Mouse (Mus musculus) MEL (cell line): ENCODE data around the gene Eloa. TPM values are rescaled to one million over a fixed set of nuclear protein-coding genes. Genes with fewer than 3 reads are reported as not detected.

Experiments used
- DNase-seq: peaks from one replicate; pipeline ENCODE4 v3.0.0; 2011; ENCODE audit warnings: low read depth, low spot score
- H3K27ac ChIP-seq: 2 replicates; pipeline ENCODE4 v1.5.1; 2012; ENCODE audit warnings: low read depth, mild to moderate bottlenecking, control low read depth, low read length, moderate library complexity; ENCODE audit not compliant: control insufficient read depth
- H3K27me3 ChIP-seq, 2 experiments: fragments of 150-350 bp in 1 of 2; sonication (generic) in 1 of 2; 2 replicates each; pipeline ENCODE4 v1.6.1; 2012; ENCODE audit warnings: low read length in 2 of 2, mild to moderate bottlenecking in 2 of 2, improper control_type of control experiment in 1 of 2, moderate library complexity in 1 of 2; ENCODE audit not compliant: insufficient read depth in 2 of 2, control insufficient read depth in 1 of 2
- H3K36me3 ChIP-seq, 2 experiments: 2 replicates each; pipeline ENCODE4 v1.6.1; 2012 to 2014; ENCODE audit warnings: low read length in 2 of 2, improper control_type of control experiment in 1 of 2, inconsistent platforms in 1 of 2, mild to moderate bottlenecking in 1 of 2; ENCODE audit not compliant: insufficient read depth in 2 of 2, control insufficient read depth in 1 of 2
- H3K4me1 ChIP-seq, 2 experiments: fragments of 150-350 bp in 1 of 2; sonication (generic) in 1 of 2; 2 replicates each; pipeline ENCODE4 v1.6.1; 2012; ENCODE audit warnings: low read length in 2 of 2, improper control_type of control experiment in 1 of 2, mild to moderate bottlenecking in 1 of 2; ENCODE audit not compliant: insufficient read depth in 2 of 2, control insufficient read depth in 1 of 2
- H3K4me3 ChIP-seq, 2 experiments: fragments of 150-350 bp in 1 of 2; sonication (generic) in 1 of 2; 2 replicates each; pipeline ENCODE4 v1.5.1; 2012; ENCODE audit warnings: low read depth in 2 of 2, low read length in 2 of 2, mild to moderate bottlenecking in 2 of 2, moderate library complexity in 2 of 2, control low read depth in 1 of 2, improper control_type of control experiment in 1 of 2; ENCODE audit not compliant: control insufficient read depth in 1 of 2, insufficient read depth in 1 of 2
- H3K79me2 ChIP-seq: 2 replicates; pipeline ENCODE4 v1.6.1; 2012; ENCODE audit warnings: mild to moderate bottlenecking, low read length, moderate library complexity; ENCODE audit not compliant: control insufficient read depth, poor library complexity, insufficient read depth
- H3K9ac ChIP-seq: 2 replicates; pipeline ENCODE4 v1.6.1; 2012; ENCODE audit warnings: low read depth, mild to moderate bottlenecking, control low read depth, low read length, moderate library complexity; ENCODE audit not compliant: control insufficient read depth, poor library complexity, severe bottlenecking
- H3K9me3 ChIP-seq: fragments of 150-350 bp; sonication (generic); replicated peaks from 2 replicates; pipeline ENCODE4 v1.6.1; 2012; ENCODE audit warnings: mild to moderate bottlenecking, low read length, improper control_type of control experiment, moderate library complexity; ENCODE audit not compliant: insufficient read depth
- BHLHE40 ChIP-seq: IDR thresholded peaks from 2 replicates; pipeline ENCODE4 v1.6.1; 2012; ENCODE audit warnings: low read depth, mild to moderate bottlenecking, inconsistent platforms, low read length, improper control_type of control experiment, borderline replicate concordance
- CHD1 ChIP-seq: IDR thresholded peaks from 2 replicates; pipeline ENCODE4 v1.6.1; 2012; ENCODE audit warnings: low read depth, mild to moderate bottlenecking, inconsistent platforms, low read length, improper control_type of control experiment
- CHD2 ChIP-seq: IDR thresholded peaks from 2 replicates; pipeline ENCODE4 v1.6.1; 2011; ENCODE audit warnings: low read length, improper control_type of control experiment
- CTCF ChIP-seq, 3 experiments: IDR thresholded peaks in 2 of 3; conservative IDR thresholded peaks in 1 of 3; 2 replicates each; pipeline ENCODE4 v1.5.1; 2011 to 2012; ENCODE audit warnings: low read length in 3 of 3, low read depth in 2 of 3, mild to moderate bottlenecking in 2 of 3, improper control_type of control experiment in 1 of 3, inconsistent platforms in 1 of 3, mixed read lengths in 1 of 3, moderate library complexity in 1 of 3; ENCODE audit not compliant: control insufficient read depth in 1 of 3, insufficient read depth in 1 of 3, poor library complexity in 1 of 3, severe bottlenecking in 1 of 3
- E2F4 ChIP-seq: IDR thresholded peaks from 2 replicates; pipeline ENCODE4 v1.6.1; 2011; ENCODE audit warnings: low read depth, low read length, improper control_type of control experiment, borderline replicate concordance
- ELF1 ChIP-seq: IDR thresholded peaks from 2 replicates; pipeline ENCODE4 v1.6.1; 2014; ENCODE audit warnings: low read depth, mild to moderate bottlenecking, inconsistent platforms, low read length, improper control_type of control experiment, moderate library complexity
- EP300 ChIP-seq, 2 experiments: IDR thresholded peaks; 2 replicates each; pipeline ENCODE4 v1.6.1; 2011; ENCODE audit warnings: improper control_type of control experiment in 2 of 2, low read length in 2 of 2, low read depth in 1 of 2, mild to moderate bottlenecking in 1 of 2
- ETS1 ChIP-seq: IDR thresholded peaks from 2 replicates; pipeline ENCODE4 v1.6.1; 2012; ENCODE audit warnings: low read depth, mild to moderate bottlenecking, inconsistent platforms, low read length, improper control_type of control experiment, moderate library complexity
- GABPA ChIP-seq: IDR thresholded peaks from 2 replicates; pipeline ENCODE4 v1.6.1; 2012; ENCODE audit warnings: low read depth, mild to moderate bottlenecking, inconsistent platforms, low read length, improper control_type of control experiment, moderate library complexity
- GATA1 ChIP-seq: IDR thresholded peaks from 2 replicates; pipeline ENCODE4 v1.6.1; 2011; ENCODE audit warnings: low read depth, low read length, improper control_type of control experiment
- JUND ChIP-seq: IDR thresholded peaks from 2 replicates; pipeline ENCODE4 v1.6.1; 2011; ENCODE audit warnings: low read depth, mild to moderate bottlenecking, improper control_type of control experiment, low read length
- MAFK ChIP-seq: IDR thresholded peaks from 2 replicates; pipeline ENCODE4 v1.6.1; 2011; ENCODE audit warnings: low read depth, mild to moderate bottlenecking, low read length, improper control_type of control experiment, borderline replicate concordance
- MAX ChIP-seq: IDR thresholded peaks from 2 replicates; pipeline ENCODE4 v1.6.1; 2011; ENCODE audit warnings: low read length, improper control_type of control experiment
- MAZ ChIP-seq: IDR thresholded peaks from 2 replicates; pipeline ENCODE4 v1.6.1; 2012; ENCODE audit warnings: low read depth, mild to moderate bottlenecking, inconsistent platforms, low read length, improper control_type of control experiment
- MEF2A ChIP-seq: IDR thresholded peaks from 2 replicates; pipeline ENCODE4 v1.6.1; 2014; ENCODE audit warnings: low read depth, mild to moderate bottlenecking, inconsistent platforms, low read length, improper control_type of control experiment; ENCODE audit not compliant: poor library complexity, insufficient replicate concordance, severe bottlenecking; ENCODE audit errors: extremely low read depth
- MXI1 ChIP-seq: IDR thresholded peaks from 2 replicates; pipeline ENCODE4 v1.6.1; 2011; ENCODE audit warnings: mild to moderate bottlenecking, low read depth, low read length, improper control_type of control experiment
- MYB ChIP-seq: IDR thresholded peaks from 2 replicates; pipeline ENCODE4 v1.6.1; 2011; ENCODE audit warnings: mild to moderate bottlenecking, low read depth, low read length, improper control_type of control experiment
- MYC ChIP-seq: IDR thresholded peaks from 2 replicates; pipeline ENCODE4 v1.6.1; 2011; ENCODE audit warnings: low read depth, mild to moderate bottlenecking, low read length, improper control_type of control experiment, moderate library complexity
- NELFE ChIP-seq: IDR thresholded peaks from 2 replicates; pipeline ENCODE4 v1.6.1; 2011; ENCODE audit warnings: low read depth, low read length, improper control_type of control experiment
- NRF1 ChIP-seq: IDR thresholded peaks from 2 replicates; pipeline ENCODE4 v1.6.1; 2014; ENCODE audit warnings: low read depth, mild to moderate bottlenecking, inconsistent platforms, low read length, improper control_type of control experiment, moderate library complexity; ENCODE audit not compliant: poor library complexity, insufficient read depth, severe bottlenecking
- POLR2AphosphoS2 ChIP-seq: IDR thresholded peaks from 2 replicates; pipeline ENCODE4 v1.6.1; 2011; ENCODE audit warnings: low read length, improper control_type of control experiment
- POLR2AphosphoS5 ChIP-seq: IDR thresholded peaks from 2 replicates; pipeline ENCODE4 v1.6.1; 2012; ENCODE audit warnings: low read depth, borderline replicate concordance, mild to moderate bottlenecking, inconsistent platforms, low read length, moderate library complexity, mixed read lengths
- RAD21 ChIP-seq: IDR thresholded peaks from 2 replicates; pipeline ENCODE4 v1.6.1; 2011; ENCODE audit warnings: mild to moderate bottlenecking, low read depth, low read length, improper control_type of control experiment
- RCOR1 ChIP-seq: IDR thresholded peaks from 2 replicates; pipeline ENCODE4 v1.6.1; 2012; ENCODE audit warnings: low read depth, mild to moderate bottlenecking, inconsistent platforms, low read length, improper control_type of control experiment
- SIN3A ChIP-seq: IDR thresholded peaks from 2 replicates; pipeline ENCODE4 v1.6.1; 2012; ENCODE audit warnings: low read length, improper control_type of control experiment, inconsistent platforms
- SMC3 ChIP-seq: IDR thresholded peaks from 2 replicates; pipeline ENCODE4 v1.6.1; 2011; ENCODE audit warnings: low read depth, low read length, improper control_type of control experiment
- TAL1 ChIP-seq: IDR thresholded peaks from 2 replicates; pipeline ENCODE4 v1.6.1; 2012; ENCODE audit warnings: mild to moderate bottlenecking, inconsistent platforms, low read length, moderate library complexity, mixed read lengths
- TBP ChIP-seq: IDR thresholded peaks from 2 replicates; pipeline ENCODE4 v1.8.0; 2011; ENCODE audit warnings: low read depth, low read length, improper control_type of control experiment
- TCF12 ChIP-seq: IDR thresholded peaks from 2 replicates; pipeline ENCODE4 v1.6.1; 2014; ENCODE audit warnings: low read depth, mild to moderate bottlenecking, inconsistent platforms, low read length, improper control_type of control experiment, moderate library complexity
- UBTF ChIP-seq: IDR thresholded peaks from 2 replicates; pipeline ENCODE4 v1.6.1; 2012; ENCODE audit warnings: low read depth, mild to moderate bottlenecking, inconsistent platforms, low read length, improper control_type of control experiment, moderate library complexity, borderline replicate concordance; ENCODE audit not compliant: insufficient read depth
- USF1 ChIP-seq: IDR thresholded peaks from 2 replicates; pipeline ENCODE4 v1.6.1; 2014; ENCODE audit warnings: low read depth, mild to moderate bottlenecking, inconsistent platforms, low read length, improper control_type of control experiment, moderate library complexity
- USF2 ChIP-seq, 2 experiments: IDR thresholded peaks; 2 replicates each; pipeline ENCODE4 v1.6.1; 2011 to 2012; ENCODE audit warnings: improper control_type of control experiment in 2 of 2, low read length in 2 of 2, borderline replicate concordance in 1 of 2, inconsistent platforms in 1 of 2, low read depth in 1 of 2, mild to moderate bottlenecking in 1 of 2; ENCODE audit not compliant: insufficient read depth in 1 of 2
- ZC3H11A ChIP-seq: IDR thresholded peaks from 2 replicates; pipeline ENCODE4 v1.6.1; 2012; ENCODE audit warnings: low read depth, mild to moderate bottlenecking, inconsistent platforms, low read length, improper control_type of control experiment
- ZMIZ1 ChIP-seq: IDR thresholded peaks from 2 replicates; pipeline ENCODE4 v1.6.1; 2012; ENCODE audit warnings: low read depth, mild to moderate bottlenecking, inconsistent platforms, low read length, improper control_type of control experiment, moderate library complexity
- ZNF384 ChIP-seq: IDR thresholded peaks from 2 replicates; pipeline ENCODE4 v1.6.1; 2012; ENCODE audit warnings: low read depth, mild to moderate bottlenecking, inconsistent platforms, low read length, improper control_type of control experiment
- polyA plus RNA-seq, 2 experiments: library from polyadenylated mRNA; stranded (reverse) in 1 of 2; unstranded in 1 of 2; fragments of >175 nt in 1 of 2; fragments of >200 nt in 1 of 2; gene quantifications; 2 replicates each; pipeline versions ENCODE4 v1.2.1 to v1.2.4; 2012; ENCODE audit warnings: low replicate concordance in 2 of 2, low read depth in 1 of 2; ENCODE audit not compliant: insufficient read length in 2 of 2, insufficient read depth in 1 of 2, missing spikeins in 1 of 2
- total RNA-seq: library from RNA; depleted of rRNA; stranded (reverse); fragments of 300-350 nt; gene quantifications from 2 replicates; pipeline ENCODE4 v1.2.3, GENCODE M21; 2012

Eloa gene
- total and polyA plus RNA-seq, 3 experiments, result 30.8 to 41.4 (median 34.1) TPM

GRCm38 (mm10) chr4:135986943-135987710 lies 34.4 kb downstream of the Eloa start, which contains the start of gene Pithd1:
Pithd1 (minus strand) TSS chr4:135987264.
- Histone ChIP-seq H3K27me3 (no peaks in the 10 kb centered on the region), H3K4me1 (peaks cover 6 to 33% of the 10 kb centered on the region in 2 experiments; a peak in 3 of 4 replicates), H3K36me3 (peaks cover 15 to 37% of the 10 kb centered on the region in 2 experiments), H3K27ac (peak within 1 kb of the TSS; percentile 60), H3K4me3 (peak within 1 kb of the TSS; percentile 67 to 83), H3K9me3 (no peaks in the 10 kb centered on the region), H3K9ac (peak within 1 kb of the TSS; percentile 96), H3K79me2 (peaks cover 23% of the 10 kb centered on the region)
- peak; percentile 95 for DNase-seq
- TF ChIP-seq MYC (0 out of 2 replicates have a peak, but pooled peaks have one; percentile 20), NELFE (peak; percentile 97), USF2 (IDR thresholded peaks at IDR 0.05; ENCODE audit: borderline replicate concordance in 1 of 2, insufficient read depth in 1 of 2, low read depth in 1 of 2, low read length in 2 of 2) (no peak), ZC3H11A (no peak; the same call in 1 of the 2 replicates), JUND (no peak), CHD1 (no peak), SIN3A (peak; percentile 65), TBP (peak; percentile 81), ZNF384 (no peak), POLR2AphosphoS5 (no peak), GABPA (no peak), CHD2 (no peak), EP300 (IDR thresholded peaks at IDR 0.05; ENCODE audit: low read depth in 1 of 2, low read length in 2 of 2) (no peak; a peak in 1 of 4 replicates), RAD21 (no peak), MXI1 (peak; percentile 71), ELF1 (no peak), BHLHE40 (no peak), RCOR1 (no peak), POLR2AphosphoS2 (peak; percentile 81; the same call in 1 of the 2 replicates), ETS1 (no peak), MAFK (no peak), NRF1 (peak; percentile 97), MYB (no peak), ZMIZ1 (peak; percentile 91), TAL1 (no peak), SMC3 (no peak; the same call in 1 of the 2 replicates), CTCF (IDR thresholded peaks at IDR 0.05 in 2 of 3, conservative IDR thresholded peaks at IDR 0.05 in 1 of 3; ENCODE audit: control insufficient read depth in 1 of 3, insufficient read depth in 1 of 3, low read depth in 2 of 3, low read length in 3 of 3, poor library complexity in 1 of 3, severe bottlenecking in 1 of 3) (peak in 1 of 3 experiments; percentile 15; a peak in 1 of 6 replicates), UBTF (no peak), GATA1 (no peak), USF1 (no peak), E2F4 (0 out of 2 replicates have a peak, but pooled peaks have one; percentile 46), TCF12 (peak; percentile 79), MAX (no peak; the same call in 1 of the 2 replicates), MEF2A (0 out of 2 replicates have a peak, but pooled peaks have one; percentile 9), MAZ (no peak)
